Mouse (Mus musculus) liver, embryonic 11.5 days (tissue): ENCODE data around the gene Rasa3. TPM values are rescaled to one million over a fixed set of nuclear protein-coding genes. Genes with fewer than 3 reads are reported as not detected.
A peak's percentile ranks its signal among the peaks of the same experiment; 100 is the strongest.

ENCODE experiments used
- ATAC-seq: fragments of 200-750 bp; cut with Nextera tagmentation; replicated peaks from 2 replicates; pipeline ENCODE4 v1.8.0; 2017; ENCODE audit warnings: moderate number of reproducible peaks, mild to moderate bottlenecking, moderate TSS enrichment, moderate library complexity; ENCODE audit not compliant: low FRiP score
- DNase-seq: peaks from one replicate; pipeline ENCODE4 v3.0.0-alpha.2; 2017; ENCODE audit warnings: low spot score
- H3K27ac ChIP-seq: fragments of 300-500 bp; sonication (generic); 2 replicates; pipeline ENCODE4 v1.5.1; 2014; ENCODE audit warnings: mild to moderate bottlenecking, low read depth, low read length, control low read depth
- H3K27me3 ChIP-seq: fragments of 300-500 bp; sonication (generic); replicated peaks from 2 replicates; pipeline ENCODE4 v1.6.1; 2014; ENCODE audit warnings: low read length, mixed read lengths; ENCODE audit not compliant: control insufficient read depth, insufficient read depth
- H3K36me3 ChIP-seq: fragments of 300-500 bp; sonication (generic); 2 replicates; pipeline ENCODE4 v1.6.1; 2014; ENCODE audit warnings: mild to moderate bottlenecking, low read length, moderate library complexity, mixed read lengths; ENCODE audit not compliant: control insufficient read depth, insufficient read depth
- H3K4me1 ChIP-seq: fragments of 300-500 bp; sonication (generic); replicated peaks from 2 replicates; pipeline ENCODE4 v1.6.1; 2014; ENCODE audit warnings: low read length, mixed read lengths; ENCODE audit not compliant: control insufficient read depth, insufficient read depth
- H3K4me2 ChIP-seq: fragments of 300-500 bp; sonication (generic); 2 replicates; pipeline ENCODE4 v1.6.1; 2014; ENCODE audit warnings: mild to moderate bottlenecking, control low read depth, moderate library complexity
- H3K4me3 ChIP-seq: fragments of 300-500 bp; sonication (generic); 2 replicates; pipeline ENCODE4 v1.5.1; 2014; ENCODE audit warnings: low read depth, low read length, control low read depth
- H3K9ac ChIP-seq: fragments of 300-500 bp; sonication (generic); 2 replicates; pipeline ENCODE4 v1.6.1; 2014; ENCODE audit warnings: low read depth, low read length, control low read depth
- H3K9me3 ChIP-seq: fragments of 300-500 bp; sonication (generic); 2 replicates; pipeline ENCODE4 v1.6.1; 2016; ENCODE audit warnings: low read length, inconsistent platforms, mixed read lengths; ENCODE audit not compliant: control insufficient read depth
- WGBS: fragments of 180-500 bp; shearing (Covaris S2); extraction: QIAGEN DNeasy Blood & Tissue Kit; methylation state at CpG from one replicate; pipeline ENCODE4 v1.1.7; 2014; 5-methylcytosine and 5-hydroxymethylcytosine counted together
- polyA plus RNA-seq: library from polyadenylated mRNA; unstranded; fragments of >200 nt; fragmentation: Nextera tagmentation; extraction: Ambion mirVana; gene quantifications from 2 replicates; pipeline ENCODE4 v1.2.1, GENCODE M21; 2014

Gene Rasa3
- polyA plus RNA-seq, 1 experiment from 2014 or later: 37.2 TPM

DNA sequence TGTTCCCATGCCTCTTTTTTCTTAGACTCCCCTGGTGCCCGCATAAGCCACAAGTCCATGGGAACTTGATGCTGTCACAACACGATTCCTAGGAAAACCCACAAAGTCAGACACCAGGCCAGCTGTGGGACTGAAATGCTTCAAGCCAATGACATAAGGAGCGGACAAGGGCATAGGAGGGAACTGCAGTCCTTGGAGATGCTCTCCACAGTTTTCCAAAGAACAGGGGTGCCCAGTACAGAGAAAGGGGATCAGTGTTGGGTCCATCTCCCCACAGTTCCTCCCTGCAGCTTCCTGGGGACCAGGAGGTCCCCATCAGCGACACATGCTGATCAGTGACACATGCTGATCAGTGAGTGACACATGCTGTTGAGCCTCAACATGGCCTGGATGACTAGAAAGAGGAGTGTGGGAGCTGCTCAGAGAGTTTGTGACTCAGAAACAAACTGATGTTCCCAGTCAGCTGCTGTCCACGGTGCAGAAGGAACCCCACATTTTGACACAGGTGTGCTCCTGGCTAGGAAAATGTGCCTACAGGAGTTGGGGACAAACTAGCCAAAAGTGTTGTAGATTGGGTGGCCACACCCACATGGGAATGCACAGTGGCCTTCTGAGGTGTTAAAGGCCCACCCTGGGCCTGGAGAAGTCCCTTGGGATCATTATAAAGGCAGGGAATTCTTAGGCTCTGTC is 52.0 kb downstream of the Rasa3 start:
- no peak overlapping the region for H3K9ac ChIP-seq
- no peak overlapping the region for H3K4me3 ChIP-seq
- H3K4me1 ChIP-seq: peaks cover 15% of the 10 kb centered on the region
- 79% methylated on average over 5 of the region's 5 CpGs for WGBS
- DNase-seq (no peak), ATAC-seq (no peak)
- H3K36me3 ChIP-seq: peaks cover 7% of the 10 kb centered on the region
- H3K27ac ChIP-seq: no peak overlapping the region
- H3K27me3 ChIP-seq: no peaks in the 10 kb centered on the region
- peaks cover 7% of the 10 kb centered on the region; the same call in 1 of the 2 replicates for H3K9me3 ChIP-seq
- no peak overlapping the region for H3K4me2 ChIP-seq

DNA sequence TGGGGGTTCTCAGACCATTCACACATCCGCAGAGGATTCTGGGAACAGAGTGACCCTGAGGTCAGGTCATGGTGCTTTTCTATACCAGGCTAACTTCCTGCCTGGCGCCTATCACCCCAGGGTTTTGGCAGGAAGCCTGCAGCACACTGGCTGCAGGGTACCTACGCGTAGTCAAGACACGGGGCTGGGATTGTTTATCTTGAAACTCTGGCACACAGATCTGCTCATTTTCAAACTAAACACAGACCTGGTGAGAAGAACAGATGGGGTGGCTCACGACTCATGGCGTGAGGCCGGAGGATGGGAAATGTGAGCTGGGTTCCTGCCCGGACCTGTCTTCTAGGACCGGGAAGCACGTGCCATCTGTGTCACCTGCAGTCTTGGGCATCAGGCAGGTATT is 52.5 kb downstream of the Rasa3 start:
- ATAC-seq (no peak), DNase-seq (no peak)
- Histone ChIP-seq H3K27me3 (no peaks in the 10 kb centered on the region), H3K36me3 (peaks cover 7% of the 10 kb centered on the region), H3K4me3 (no peak overlapping the region), H3K27ac (no peak overlapping the region), H3K9ac (no peak overlapping the region), H3K9me3 (peaks cover 7% of the 10 kb centered on the region; the same call in 1 of the 2 replicates), H3K4me2 (no peak overlapping the region), H3K4me1 (peaks cover 15% of the 10 kb centered on the region)
- WGBS: 59% methylated on average over 11 of the region's 11 CpGs

GRCm38 (mm10) chr8:13623911-13624421 is 53.4 kb downstream of the Rasa3 start:
- Histone ChIP-seq H3K27ac (0 out of 2 replicates have a peak overlapping the region, but pooled peaks have one; percentile 9), H3K9ac (no peak overlapping the region)
- no peak for ATAC-seq

DNA sequence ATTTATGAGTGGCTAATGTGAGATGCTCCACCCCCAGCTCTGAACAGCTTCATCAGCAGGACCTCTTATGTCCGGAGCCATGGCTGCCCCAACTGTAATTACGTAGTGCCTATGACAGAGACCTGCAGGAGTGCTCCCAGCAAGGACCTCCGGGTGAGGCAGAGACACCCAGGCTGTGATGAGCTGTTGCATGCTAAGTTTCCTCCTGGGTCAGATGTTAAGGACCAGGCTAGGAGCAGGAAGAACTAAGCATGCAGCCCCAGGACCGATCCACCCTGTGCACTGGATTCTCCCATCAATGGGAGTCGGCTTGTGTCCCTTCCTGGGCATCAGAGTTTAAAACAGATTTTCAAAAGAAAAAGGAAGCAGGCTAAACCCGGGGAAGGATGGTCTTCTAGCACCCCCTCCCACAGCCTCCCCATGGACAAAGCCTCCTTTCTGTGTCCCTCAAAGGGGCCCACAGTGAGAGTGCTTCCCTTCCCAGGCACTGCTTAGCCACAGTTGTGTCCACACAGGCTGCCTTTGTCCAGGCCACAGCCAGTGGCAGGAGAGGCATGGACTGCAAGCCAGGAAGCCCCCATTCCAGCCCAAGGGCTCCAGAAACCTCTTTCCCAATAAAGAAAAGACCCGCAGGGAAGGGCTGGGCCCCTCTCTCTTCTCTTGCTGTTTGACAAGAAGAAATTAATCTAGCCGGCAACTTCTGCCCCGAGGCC is 54.2 kb downstream of the Rasa3 start:
- 65% methylated on average over 9 of the region's 9 CpGs for WGBS
- DNase-seq: no peak
- Histone ChIP-seq H3K36me3 (peaks cover 7% of the 10 kb centered on the region), H3K9me3 (peaks cover 7% of the 10 kb centered on the region; the same call in 1 of the 2 replicates), H3K27ac (no peak overlapping the region), H3K27me3 (no peaks in the 10 kb centered on the region), H3K4me1 (peaks cover 15% of the 10 kb centered on the region), H3K4me2 (no peak overlapping the region), H3K9ac (no peak overlapping the region), H3K4me3 (no peak overlapping the region)
- no peak for ATAC-seq

More at GRCm38 (mm10) chr8:13623911-13624421, 53.4 kb downstream of the Rasa3 start:
- H3K9me3 ChIP-seq: peaks cover 7% of the 10 kb centered on the region; the same call in 1 of the 2 replicates
- no peaks in the 10 kb centered on the region for H3K27me3 ChIP-seq
- H3K4me3 ChIP-seq: no peak overlapping the region
- WGBS: 67% methylated on average over 10 of the region's 10 CpGs
- peaks cover 7% of the 10 kb centered on the region for H3K36me3 ChIP-seq
- H3K4me1 ChIP-seq: peaks cover 15% of the 10 kb centered on the region
- DNase-seq: no peak
- no peak overlapping the region for H3K4me2 ChIP-seq

GRCm38 (mm10) chr8:13620226-13620920 is 57.0 kb downstream of the Rasa3 start:
- Histone ChIP-seq H3K27me3 (no peaks in the 10 kb centered on the region), H3K9ac (no peak overlapping the region), H3K4me3 (no peak overlapping the region), H3K9me3 (no peaks in the 10 kb centered on the region), H3K36me3 (no peaks in the 10 kb centered on the region), H3K4me2 (no peak overlapping the region), H3K4me1 (peaks cover 14% of the 10 kb centered on the region), H3K27ac (no peak overlapping the region)
- ATAC-seq (no peak), DNase-seq (no peak)
- 85% methylated on average over 9 of the region's 9 CpGs for WGBS

DNA sequence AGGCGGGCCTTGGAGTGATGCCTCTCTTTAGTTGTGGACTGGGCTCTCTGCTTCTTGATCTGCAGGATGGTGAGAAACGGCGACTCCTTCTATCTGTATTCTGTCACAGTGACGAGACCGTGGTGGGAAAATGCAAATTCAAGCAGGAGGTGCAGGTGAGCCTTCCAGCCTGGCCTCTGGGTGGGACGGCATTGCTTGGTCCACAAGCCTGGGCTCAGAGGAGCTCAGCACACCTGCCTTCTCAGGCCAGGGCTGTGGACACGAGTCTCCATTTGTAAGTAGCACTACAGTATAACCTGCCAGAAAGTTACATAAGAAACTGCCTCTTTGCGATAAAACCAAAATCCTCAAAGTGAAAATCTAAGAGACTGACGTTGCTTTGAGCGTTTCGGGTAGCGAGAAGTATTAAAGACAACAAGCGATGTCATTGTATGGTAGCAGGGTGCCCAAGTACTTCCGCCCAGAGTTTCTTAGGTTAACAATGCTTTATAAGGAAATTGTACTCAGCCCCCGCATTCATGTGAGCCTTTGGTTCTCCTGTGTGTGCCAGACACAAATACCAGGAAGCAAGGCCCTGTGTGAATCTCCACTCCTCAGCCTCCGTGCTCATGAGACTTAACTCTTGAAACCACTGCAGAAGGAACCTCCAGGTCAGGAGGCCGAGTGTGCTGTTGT is 60.4 kb downstream of the Rasa3 start:
- H3K4me1 ChIP-seq: no peaks in the 10 kb centered on the region
- DNase-seq: no peak
- H3K9ac ChIP-seq: no peak overlapping the region
- H3K27me3 ChIP-seq: no peaks in the 10 kb centered on the region
- no peak overlapping the region for H3K4me2 ChIP-seq
- no peak for ATAC-seq
- H3K27ac ChIP-seq: no peak overlapping the region
- peaks cover 8% of the 10 kb centered on the region for H3K36me3 ChIP-seq
- no peak overlapping the region for H3K4me3 ChIP-seq
- WGBS: 88% methylated on average over 17 of the region's 17 CpGs
- no peaks in the 10 kb centered on the region for H3K9me3 ChIP-seq

GRCm38 (mm10) chr8:13614924-13615391 is 62.4 kb downstream of the Rasa3 start:
- Histone ChIP-seq H3K4me3 (no peak overlapping the region), H3K27me3 (no peaks in the 10 kb centered on the region), H3K9me3 (no peaks in the 10 kb centered on the region), H3K36me3 (peaks cover 8% of the 10 kb centered on the region), H3K4me2 (no peak overlapping the region), H3K27ac (no peak overlapping the region), H3K9ac (no peak overlapping the region), H3K4me1 (no peaks in the 10 kb centered on the region)
- 74% methylated on average over 10 of the region's 10 CpGs for WGBS
- ATAC-seq (no peak), DNase-seq (no peak)

GRCm38 (mm10) chr8:13614136-13614535 is 63.3 kb downstream of the Rasa3 start:
- peaks cover 8% of the 10 kb centered on the region for H3K36me3 ChIP-seq
- ATAC-seq: no peak
- no peak overlapping the region for H3K4me3 ChIP-seq
- no peak overlapping the region for H3K4me2 ChIP-seq
- DNase-seq: no peak
- H3K27ac ChIP-seq: no peak overlapping the region
- no peaks in the 10 kb centered on the region for H3K27me3 ChIP-seq
- WGBS: 93% methylated on average over 9 of the region's 9 CpGs
- H3K4me1 ChIP-seq: no peaks in the 10 kb centered on the region
- no peak overlapping the region for H3K9ac ChIP-seq
- H3K9me3 ChIP-seq: no peaks in the 10 kb centered on the region
